Mouse (Mus musculus): Measurements from ENCODE around the gene Cst13. TPM values are rescaled to one million over a fixed set of nuclear protein-coding genes. Genes with fewer than 3 reads are reported as not detected.
"Not testable (repeated sequence)": the region's sequence is repeated elsewhere in the genome, so short reads cannot be mapped to it uniquely, and the experiment has no call there.

The Cst13 gene
- total RNA-seq (2021), result not detected
- long read RNA-seq, experiment 1, result 0 reads
- long read RNA-seq, experiment 2, result 0 reads

- intact Hi-C loops (cut with DNase I), result no loop called here
- no peak for DNase-seq (ENCODE audit: low spot score in 2 of 2)
Observed at GRCm38 (mm10) chr2:148819909-148820308, at the start of gene Cst13. TSS of gene Cst13 (plus strand) at chr2:148820081.

DNA sequence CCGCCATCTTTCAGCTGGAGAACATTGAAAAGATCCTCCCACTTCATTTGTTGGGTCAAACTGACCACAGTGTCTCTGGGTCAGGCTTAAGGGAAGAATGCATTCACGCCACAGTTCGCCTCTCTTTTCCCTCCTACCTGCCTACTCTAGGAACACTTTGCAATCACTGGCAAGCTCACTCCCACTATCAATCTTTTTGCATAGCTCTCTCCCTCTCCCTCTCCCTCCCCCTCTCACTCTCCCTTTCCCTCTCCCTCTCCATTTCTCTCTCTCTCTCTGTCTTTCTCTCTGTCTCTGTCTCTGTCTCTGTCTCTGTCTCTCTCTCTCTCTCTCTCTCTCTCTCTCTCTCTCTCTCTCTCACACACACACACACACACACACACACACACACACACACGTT lies 48.5 kb upstream of the Cst13 start, which contains the start of gene Cst11:
Cst11 (minus strand) TSS at position 101 of the 400 bp plus-strand sequence.
- intact Hi-C loops (cut with DNase I); DNase-seq (ENCODE audit: low spot score in 2 of 2): not testable (repeated sequence)

- intact Hi-C loops (cut with DNase I), result no loop called here
- DNase-seq (ENCODE audit: low spot score in 2 of 2), result no peak
Observed at GRCm38 (mm10) chr2:148781709-148782108, 38.2 kb upstream of the Cst13 start, which contains the start of gene 8030411F24Rik. TSS of gene 8030411F24Rik (plus strand) at chr2:148782009.

GRCm38 (mm10) chr2:148789142-148789541 lies 30.7 kb upstream of the Cst13 start, which contains the start of gene Cst12:
TSS of gene Cst12 (plus strand) at chr2:148789361.
- no peak for DNase-seq (ENCODE audit: low spot score in 2 of 2)
- intact Hi-C loops (cut with DNase I), result no loop called here

- no peak for DNase-seq (ENCODE audit: low spot score in 2 of 2)
- intact Hi-C loops (cut with DNase I), result no loop called here
Observed at GRCm38 (mm10) chr2:148798485-148798884, 21.4 kb upstream of the Cst13 start, which contains the start of gene Cst8. TSS of gene Cst8 (plus strand) at chr2:148798785.

GRCm38 (mm10) chr2:148801491-148801921 lies 18.4 kb upstream of the Cst13 start:
- no peak for DNase-seq (ENCODE audit: low spot score in 2 of 2)
- intact Hi-C loops (cut with DNase I), result no loop called here

GRCm38 (mm10) chr2:148806696-148807095 lies 13.2 kb upstream of the Cst13 start:
- DNase-seq (ENCODE audit: low spot score in 2 of 2), result no peak
- intact Hi-C loops (cut with DNase I), result no loop called here

GRCm38 (mm10) chr2:148825986-148826385 lies 6.1 kb downstream of the Cst13 start:
- intact Hi-C loops (cut with DNase I), result no loop called here

GRCm38 (mm10) chr2:148834912-148835311 lies 15.0 kb downstream of the Cst13 start, which contains the start of gene Cst9:
TSS of gene Cst9 (plus strand) at chr2:148835147.
- intact Hi-C loops (cut with DNase I), result no loop called here
- no peak for DNase-seq (ENCODE audit: low spot score in 2 of 2)

More at GRCm38 (mm10) chr2:148825986-148826385, 6.1 kb downstream of the Cst13 start:
- no peak for DNase-seq (ENCODE audit: low spot score in 2 of 2)

- no peak for DNase-seq (ENCODE audit: low spot score in 2 of 2)
- intact Hi-C loops (cut with DNase I), result no loop called here
Observed at GRCm38 (mm10) chr2:148838075-148838777, 18.3 kb downstream of the Cst13 start.

GRCm38 (mm10) chr2:148839224-148839623 lies 19.3 kb downstream of the Cst13 start:
- intact Hi-C loops (cut with DNase I), result no loop called here
- DNase-seq (ENCODE audit: low spot score in 2 of 2), result no peak

GRCm38 (mm10) chr2:148851116-148851906 lies 31.4 kb downstream of the Cst13 start:
- peak; percentile 88 to 89 for DNase-seq (ENCODE audit: low spot score in 2 of 2)
- intact Hi-C loops (cut with DNase I), result loop anchor here (1.0 to 5.0 kb wide), 2 partner anchors 51 to 306 kb away; no protein-coding TSS in a partner anchor

DNA sequence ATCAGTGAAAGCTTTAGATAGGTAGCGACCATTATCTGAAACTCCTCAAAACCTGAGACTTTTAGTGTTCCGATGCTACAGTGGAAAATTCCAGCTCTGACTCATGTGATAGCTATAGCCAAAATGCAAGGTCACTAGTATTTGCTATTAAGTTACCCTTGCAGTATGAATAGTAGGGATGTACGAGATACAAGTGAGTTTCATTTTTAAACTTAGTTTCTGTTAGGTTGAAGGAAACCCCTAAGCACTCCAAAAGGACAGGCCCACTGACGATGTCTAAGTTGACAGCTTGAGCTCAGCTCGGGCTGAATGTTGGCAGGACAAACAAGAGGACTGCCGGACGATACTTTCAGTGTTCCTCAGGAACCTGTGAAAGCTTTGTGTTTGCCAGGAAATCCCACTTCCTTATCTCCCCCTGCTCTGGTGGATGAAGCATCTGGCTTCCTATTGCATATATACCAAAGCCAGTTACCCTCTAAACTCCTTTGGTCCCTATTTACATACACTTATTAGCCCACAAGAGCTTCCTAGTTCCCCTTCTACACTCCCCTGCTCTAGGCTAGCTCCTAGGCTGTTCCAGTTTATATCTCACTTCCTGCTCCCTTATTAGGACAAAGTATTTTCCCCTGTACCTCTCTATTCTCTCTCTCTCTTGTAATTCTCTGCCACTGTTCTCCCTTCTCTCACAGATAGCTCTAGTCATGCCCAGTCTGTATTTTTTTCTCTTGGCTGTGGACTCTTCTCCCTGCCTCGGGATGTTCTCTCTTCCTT lies 36.9 kb downstream of the Cst13 start:
- intact Hi-C loops (cut with DNase I), result no loop called here
- no peak for DNase-seq (ENCODE audit: low spot score in 2 of 2)

- DNase-seq (ENCODE audit: low spot score in 2 of 2), result no peak
- intact Hi-C loops (cut with DNase I), result no loop called here
Observed at GRCm38 (mm10) chr2:148857506-148857905, 37.6 kb downstream of the Cst13 start.

- intact Hi-C loops (cut with DNase I), result no loop called here
- peak; percentile 24 to 39 for DNase-seq (ENCODE audit: low spot score in 2 of 2)
Observed at GRCm38 (mm10) chr2:148860993-148861392, 41.1 kb downstream of the Cst13 start.

- intact Hi-C loops (cut with DNase I), result no loop called here
- peak in 1 of 2 experiments; percentile 47 for DNase-seq (ENCODE audit: low spot score in 2 of 2)
Observed at GRCm38 (mm10) chr2:148861693-148862092, 41.8 kb downstream of the Cst13 start.

GRCm38 (mm10) chr2:148864966-148865365 lies 45.1 kb downstream of the Cst13 start, which contains the start of gene 9230104L09Rik:
TSS of gene 9230104L09Rik (minus strand) at chr2:148865038.
- DNase-seq (ENCODE audit: low spot score in 2 of 2), result no peak
- intact Hi-C loops (cut with DNase I), result no loop called here

DNA sequence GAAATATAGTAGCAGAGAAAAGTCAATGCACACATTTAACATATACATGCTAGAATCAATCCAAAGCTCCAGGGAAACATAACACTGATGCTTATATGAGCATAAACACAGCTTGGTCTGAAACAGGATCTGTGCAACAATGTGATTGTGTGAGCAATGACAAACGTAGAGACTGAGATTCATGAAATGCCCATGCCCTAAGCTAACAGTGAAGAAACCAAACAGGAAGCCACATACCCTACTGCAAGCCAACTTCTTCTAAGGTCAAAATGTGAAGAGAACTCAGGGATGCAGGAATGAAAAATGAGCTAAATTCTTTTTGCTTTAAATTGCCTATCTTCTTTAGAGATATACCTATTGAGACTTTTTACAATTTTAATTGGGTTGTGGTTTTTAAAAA lies 49.1 kb downstream of the Cst13 start:
- intact Hi-C loops (cut with DNase I), result no loop called here
- DNase-seq (ENCODE audit: low spot score in 2 of 2), result no peak

DNA sequence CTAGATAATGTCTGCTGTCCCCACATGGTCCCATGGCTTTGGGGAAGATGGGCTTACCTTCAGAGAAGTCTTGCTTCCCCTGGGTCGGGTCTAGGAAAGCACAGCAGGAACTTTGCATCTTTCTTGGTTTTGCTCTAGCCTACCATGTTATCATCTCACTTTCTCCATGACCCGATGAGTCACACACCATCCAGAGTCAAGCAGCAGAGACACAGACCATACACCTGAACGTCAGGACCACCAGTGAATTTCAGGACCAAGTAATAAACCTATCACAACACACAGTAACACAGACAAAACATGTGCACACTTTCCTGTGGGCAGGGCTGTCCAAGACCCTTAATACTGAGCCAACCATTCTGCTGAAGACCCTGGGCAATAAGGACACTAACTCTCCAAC lies 50.6 kb downstream of the Cst13 start:
- DNase-seq (ENCODE audit: low spot score in 2 of 2), result no peak
- intact Hi-C loops (cut with DNase I), result no loop called here
